Mouse (Mus musculus) spleen, adult 2 months (tissue): ENCODE results near the gene Gin1. TPM values are rescaled to one million over a fixed set of nuclear protein-coding genes. Genes with fewer than 3 reads are reported as not detected.
"Not testable (repeated sequence)": the region's sequence is repeated elsewhere in the genome, so short reads cannot be mapped to it uniquely, and the experiment has no call there.

Source experiments
- DNase-seq, 2 experiments: peaks; one replicate each; pipeline versions ENCODE4 v3.0.0 to v3.0.0-alpha.2; 2012 to 2021; ENCODE audit warnings: low spot score in 2 of 2, low read depth in 1 of 2
- H3K27ac ChIP-seq: fragments of 200-500 bp; 2 replicates; pipeline ENCODE4 v1.5.1; 2012; ENCODE audit warnings: low read length, inconsistent platforms; ENCODE audit not compliant: insufficient read depth
- H3K27me3 ChIP-seq: fragments of 200-500 bp; 2 replicates; pipeline ENCODE4 v1.6.1; 2012; ENCODE audit warnings: mild to moderate bottlenecking, moderate library complexity, low read length, inconsistent platforms; ENCODE audit not compliant: control insufficient read depth, insufficient read depth
- H3K36me3 ChIP-seq: fragments of 200-500 bp; 2 replicates; pipeline ENCODE4 v1.6.1; 2012; ENCODE audit warnings: mild to moderate bottlenecking, low read length, inconsistent platforms; ENCODE audit not compliant: control insufficient read depth, insufficient read depth
- H3K4me1 ChIP-seq: fragments of 200-500 bp; 2 replicates; pipeline ENCODE4 v1.6.1; 2011; ENCODE audit warnings: inconsistent platforms; ENCODE audit not compliant: control insufficient read depth, insufficient read depth, insufficient read length
- H3K4me3 ChIP-seq: fragments of 200-500 bp; 2 replicates; pipeline ENCODE4 v1.5.1; 2011; ENCODE audit warnings: mild to moderate bottlenecking, inconsistent platforms; ENCODE audit not compliant: insufficient read depth, insufficient read length; ENCODE audit errors: extremely low read depth
- CTCF ChIP-seq: fragments of 200-500 bp; IDR thresholded peaks from 2 replicates; pipeline ENCODE4 v1.5.1; 2011; ENCODE audit warnings: mild to moderate bottlenecking, inconsistent platforms; ENCODE audit not compliant: insufficient read depth, insufficient read length, insufficient replicate concordance; ENCODE audit errors: extremely low read depth
- POLR2A ChIP-seq: fragments of 200-500 bp; IDR thresholded peaks from 2 replicates; pipeline ENCODE4 v1.6.1; 2011; ENCODE audit warnings: low read depth, low read length, inconsistent platforms
- WGBS: fragments of 180-500 bp; shearing (Covaris S2); methylation state at CpG from one replicate; pipeline ENCODE4 v1.1.7; 2018; 5-methylcytosine and 5-hydroxymethylcytosine counted together
- polyA plus RNA-seq: library from polyadenylated mRNA; depleted of rRNA; stranded (reverse); fragments of >200 nt; gene quantifications from 2 replicates; pipeline ENCODE4 v1.2.3, GENCODE M21; 2012

The Gin1 gene
- polyA plus RNA-seq, 1 experiment: 1.3 TPM

- no peaks in the 10 kb centered on the region for H3K4me1 ChIP-seq
- no peak overlapping the region for H3K27ac ChIP-seq
- TF ChIP-seq CTCF (no peak), POLR2A (no peak)
- H3K36me3 ChIP-seq: peaks cover 18% of the 10 kb centered on the region
- H3K27me3 ChIP-seq: no peaks in the 10 kb centered on the region
- no peak overlapping the region for H3K4me3 ChIP-seq
- no peak for DNase-seq
Observed at GRCm38 (mm10) chr1:97753216-97753615, 16.8 kb upstream of the Gin1 start.

GRCm38 (mm10) chr1:97754392-97754791 is 15.6 kb upstream of the Gin1 start:
- Histone ChIP-seq H3K27me3 (no peaks in the 10 kb centered on the region), H3K4me3 (no peak overlapping the region)
- WGBS: 89% methylated on average over 4 of the region's 4 CpGs

DNA sequence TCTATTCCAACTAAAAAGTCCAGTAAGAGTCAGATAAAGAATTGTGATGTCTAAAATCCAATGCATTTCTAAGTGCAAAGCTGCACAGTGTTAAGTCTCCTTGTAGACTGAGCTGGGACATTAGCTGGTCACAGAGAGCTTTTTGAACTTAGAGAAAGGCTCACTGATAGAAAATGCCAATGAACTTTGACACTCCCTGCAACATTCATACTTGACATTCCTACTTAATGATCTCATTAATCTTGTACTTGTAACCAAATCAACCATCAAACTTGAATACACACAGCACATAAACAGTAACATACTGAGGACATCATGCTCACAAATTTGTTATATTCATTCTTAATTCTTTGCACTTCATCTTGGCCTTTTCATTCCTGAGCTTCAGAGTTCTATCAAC is 10.1 kb upstream of the Gin1 start:
- no peak for DNase-seq
- no peak overlapping the region for H3K27ac ChIP-seq
- H3K36me3 ChIP-seq: peaks cover 10% of the 10 kb centered on the region
- TF ChIP-seq POLR2A (no peak), CTCF (no peak)
- no peak overlapping the region for H3K4me3 ChIP-seq
- no peaks in the 10 kb centered on the region for H3K4me1 ChIP-seq
- H3K27me3 ChIP-seq: no peaks in the 10 kb centered on the region

More at GRCm38 (mm10) chr1:97754392-97754791, 15.6 kb upstream of the Gin1 start:
- Histone ChIP-seq H3K27ac (no peak overlapping the region), H3K36me3 (peaks cover 18% of the 10 kb centered on the region), H3K4me1 (no peaks in the 10 kb centered on the region)
- TF ChIP-seq CTCF (no peak), POLR2A (no peak)
- no peak for DNase-seq

GRCm38 (mm10) chr1:97760598-97760997 is 9.4 kb upstream of the Gin1 start:
- DNase-seq: no peak
- Histone ChIP-seq H3K27me3 (no peaks in the 10 kb centered on the region), H3K36me3 (peaks cover 4% of the 10 kb centered on the region), H3K4me3 (no peak overlapping the region), H3K27ac (no peak overlapping the region), H3K4me1 (no peaks in the 10 kb centered on the region)
- WGBS: 91% methylated on average over 7 of the region's 7 CpGs
- TF ChIP-seq POLR2A: no peak
- no peak for TF ChIP-seq CTCF

DNA sequence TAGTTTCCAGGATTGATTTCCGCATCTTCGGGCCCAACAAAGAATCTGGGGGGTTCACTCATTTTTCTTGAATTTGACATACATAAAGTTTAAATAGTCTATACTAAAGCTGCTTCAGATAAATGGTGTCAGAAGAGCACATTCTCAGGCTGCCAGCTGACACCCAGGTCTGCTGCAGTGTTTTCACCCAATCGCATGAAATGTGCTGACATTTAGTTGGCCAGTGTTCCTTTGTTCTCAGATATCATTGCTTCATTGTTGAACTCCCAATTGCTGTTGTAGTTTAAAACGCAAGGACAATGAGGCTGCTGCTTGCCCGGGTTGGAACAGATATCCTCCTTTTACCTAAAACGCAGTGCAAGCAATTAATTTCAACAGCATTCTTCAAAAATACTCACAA is 8.5 kb upstream of the Gin1 start:
- H3K27me3 ChIP-seq: no peaks in the 10 kb centered on the region
- no peak for DNase-seq
- H3K4me3 ChIP-seq: no peak overlapping the region
- peaks cover 3% of the 10 kb centered on the region for H3K36me3 ChIP-seq
- 92% methylated on average over 6 of the region's 6 CpGs for WGBS
- no peak overlapping the region for H3K27ac ChIP-seq
- no peaks in the 10 kb centered on the region for H3K4me1 ChIP-seq
- no peak for TF ChIP-seq CTCF
- TF ChIP-seq POLR2A: no peak

DNA sequence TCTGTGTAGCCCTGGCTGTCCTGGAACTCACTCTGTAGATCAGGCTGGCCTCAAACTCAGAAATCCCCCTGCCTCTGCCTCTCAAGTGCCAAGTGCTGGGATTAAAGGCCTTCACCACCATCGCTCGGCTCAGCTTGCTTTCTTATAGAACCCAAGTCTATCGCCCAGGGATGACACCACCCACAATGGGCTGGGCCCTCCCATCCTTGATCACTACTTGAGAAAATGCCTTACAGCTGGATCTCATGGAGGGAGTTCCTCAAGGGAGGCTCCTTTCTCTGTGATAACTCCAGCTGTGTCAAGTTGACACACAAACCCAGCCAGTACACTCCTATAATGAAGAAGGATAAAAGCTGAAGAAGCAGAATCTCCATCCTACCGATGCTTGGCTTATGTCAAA is 4.3 kb upstream of the Gin1 start:
- WGBS: 90% methylated on average over 4 of the region's 4 CpGs

GRCm38 (mm10) chr1:97768089-97768488 is 1.9 kb upstream of the Gin1 start:
- H3K27me3 ChIP-seq: no peaks in the 10 kb centered on the region
- no peak overlapping the region for H3K27ac ChIP-seq
- H3K4me1 ChIP-seq: no peaks in the 10 kb centered on the region; the same call in 1 of the 2 replicates
- TF ChIP-seq POLR2A: no peak
- TF ChIP-seq CTCF: no peak
- DNase-seq: no peak
- H3K36me3 ChIP-seq: no peaks in the 10 kb centered on the region
- H3K4me3 ChIP-seq: no peak overlapping the region
- WGBS: 87% methylated on average over 2 of the region's 2 CpGs

More for the DNA sequence above, 4.3 kb upstream of the Gin1 start:
- not testable (repeated sequence) for H3K27me3 ChIP-seq, H3K36me3 ChIP-seq, H3K4me3 ChIP-seq, DNase-seq, H3K27ac ChIP-seq, H3K4me1 ChIP-seq
